Mouse (Mus musculus): ENCODE results near the gene Hectd4. TPM values are rescaled to one million over a fixed set of nuclear protein-coding genes. Genes with fewer than 3 reads are reported as not detected.
"Not testable (repeated sequence)": the region's sequence is repeated elsewhere in the genome, so short reads cannot be mapped to it uniquely, and the experiment has no call there.

Gene Hectd4
- polyA plus RNA-seq, 1 experiment from 2014 or later = 19.0 TPM

GRCm38 (mm10) chr5:121209755-121210600 lies 10.0 kb upstream of the Hectd4 start:
- H3K4me3 ChIP-seq = no peak overlapping the region
- peaks cover 67% of the 10 kb centered on the region for H3K36me3 ChIP-seq
- H3K9ac ChIP-seq = no peak overlapping the region
- 92% methylated on average over 9 of the region's 9 CpGs for WGBS
- peaks cover 21% of the 10 kb centered on the region for H3K4me1 ChIP-seq (replicated peaks)
- no peak overlapping the region for H3K4me2 ChIP-seq
- H3K9me3 ChIP-seq = no peaks in the 10 kb centered on the region
- no peaks in the 10 kb centered on the region for H3K27me3 ChIP-seq
- H3K27ac ChIP-seq (replicated peaks) = no peak overlapping the region
- no peak for ATAC-seq (ENCODE audit: low FRiP score, low read depth)

GRCm38 (mm10) chr5:121210601-121210924 lies 9.5 kb upstream of the Hectd4 start:
- H3K4me1 ChIP-seq (replicated peaks) = peaks cover 15% of the 10 kb centered on the region
- H3K27ac ChIP-seq (replicated peaks) = no peak overlapping the region
- 94% methylated on average over 1 of the region's 1 CpGs for WGBS
- no peak overlapping the region for H3K9ac ChIP-seq
- no peak overlapping the region for H3K4me3 ChIP-seq
- ATAC-seq (ENCODE audit: low FRiP score, low read depth) = no peak
- no peaks in the 10 kb centered on the region for H3K27me3 ChIP-seq
- no peak overlapping the region for H3K4me2 ChIP-seq
- no peaks in the 10 kb centered on the region for H3K9me3 ChIP-seq
- peaks cover 67% of the 10 kb centered on the region for H3K36me3 ChIP-seq

- Histone ChIP-seq H3K27me3 (no peaks in the 10 kb centered on the region), H3K4me1 (replicated peaks) (no peaks in the 10 kb centered on the region), H3K9me3 (no peaks in the 10 kb centered on the region), H3K27ac (replicated peaks) (no peak overlapping the region), H3K4me3 (no peak overlapping the region), H3K9ac (no peak overlapping the region), H3K36me3 (peaks cover 52% of the 10 kb centered on the region), H3K4me2 (no peak overlapping the region)
- no peak for ATAC-seq (ENCODE audit: low FRiP score, low read depth)
- 93% methylated on average over 6 of the region's 6 CpGs for WGBS
These were observed 7.9 kb upstream of the Hectd4 start for GRCm38 (mm10) chr5:121212108-121212507.

GRCm38 (mm10) chr5:121214707-121215106 lies 5.3 kb upstream of the Hectd4 start:
- no peak for ATAC-seq (ENCODE audit: low FRiP score, low read depth)
- H3K4me2 ChIP-seq = no peak overlapping the region
- no peak overlapping the region for H3K27ac ChIP-seq (replicated peaks)
- no peak overlapping the region for H3K4me3 ChIP-seq
- H3K4me1 ChIP-seq (replicated peaks) = no peaks in the 10 kb centered on the region
- H3K9ac ChIP-seq = no peak overlapping the region
- peaks cover 26% of the 10 kb centered on the region for H3K36me3 ChIP-seq
- 59% methylated on average over 7 of the region's 7 CpGs for whole genome bisulfite sequencing
- H3K27me3 ChIP-seq = no peaks in the 10 kb centered on the region
- H3K9me3 ChIP-seq = no peaks in the 10 kb centered on the region

- WGBS = 48% methylated on average over 13 of the region's 13 CpGs
These were observed 4.5 kb upstream of the Hectd4 start for GRCm38 (mm10) chr5:121215380-121216125.

GRCm38 (mm10) chr5:121216126-121216446 lies 3.9 kb upstream of the Hectd4 start:
- H3K4me1 ChIP-seq (replicated peaks) = no peaks in the 10 kb centered on the region
- no peak overlapping the region for H3K4me2 ChIP-seq
- no peaks in the 10 kb centered on the region for H3K27me3 ChIP-seq
- H3K36me3 ChIP-seq = peaks cover 14% of the 10 kb centered on the region
- ATAC-seq (ENCODE audit: low FRiP score, low read depth) = no peak
- WGBS = 73% methylated on average over 12 of the region's 12 CpGs
- no peak overlapping the region for H3K9ac ChIP-seq
- H3K4me3 ChIP-seq = no peak overlapping the region
- H3K9me3 ChIP-seq = no peaks in the 10 kb centered on the region
- H3K27ac ChIP-seq (replicated peaks) = no peak overlapping the region

More at GRCm38 (mm10) chr5:121215380-121216125, 4.5 kb upstream of the Hectd4 start:
- ATAC-seq (ENCODE audit: low FRiP score, low read depth) = no peak
- Histone ChIP-seq H3K9me3 (no peaks in the 10 kb centered on the region), H3K27me3 (no peaks in the 10 kb centered on the region), H3K27ac (replicated peaks) (no peak overlapping the region), H3K36me3 (peaks cover 19% of the 10 kb centered on the region), H3K9ac (no peak overlapping the region), H3K4me2 (no peak overlapping the region), H3K4me1 (replicated peaks) (no peaks in the 10 kb centered on the region), H3K4me3 (no peak overlapping the region)

- not testable (repeated sequence) for H3K4me3 ChIP-seq; H3K27ac ChIP-seq (replicated peaks); H3K27me3 ChIP-seq; H3K9me3 ChIP-seq; H3K4me1 ChIP-seq (replicated peaks); ATAC-seq (ENCODE audit: low FRiP score, low read depth); H3K4me2 ChIP-seq; H3K9ac ChIP-seq; H3K36me3 ChIP-seq
- 90% methylated on average over 9 of the region's 9 CpGs for WGBS
These were observed 3.3 kb upstream of the Hectd4 start for GRCm38 (mm10) chr5:121216584-121217312.

GRCm38 (mm10) chr5:121217313-121217634 lies 2.7 kb upstream of the Hectd4 start:
- no peak overlapping the region for H3K4me3 ChIP-seq
- H3K4me2 ChIP-seq = no peak overlapping the region
- peaks cover 7% of the 10 kb centered on the region for H3K4me1 ChIP-seq (replicated peaks)
- no peak overlapping the region for H3K9ac ChIP-seq
- no peaks in the 10 kb centered on the region for H3K27me3 ChIP-seq
- no peak overlapping the region for H3K27ac ChIP-seq (replicated peaks)
- H3K9me3 ChIP-seq = no peaks in the 10 kb centered on the region
- no peak for ATAC-seq (ENCODE audit: low FRiP score, low read depth)
- 83% methylated on average over 2 of the region's 2 CpGs for WGBS
- peaks cover 2% of the 10 kb centered on the region for H3K36me3 ChIP-seq

- Histone ChIP-seq H3K36me3 (no peaks in the 10 kb centered on the region), H3K4me2 (no peak overlapping the region), H3K27ac (replicated peaks) (no peak overlapping the region), H3K9me3 (no peaks in the 10 kb centered on the region), H3K4me1 (replicated peaks) (peaks cover 16% of the 10 kb centered on the region), H3K4me3 (no peak overlapping the region), H3K9ac (no peak overlapping the region), H3K27me3 (no peaks in the 10 kb centered on the region)
- no peak for ATAC-seq (ENCODE audit: low FRiP score, low read depth)
- WGBS = 80% methylated on average over 1 of the region's 1 CpGs
These were observed 829 bp upstream of the Hectd4 start for GRCm38 (mm10) chr5:121219190-121219589.

GRCm38 (mm10) chr5:121220732-121221301 lies 798 bp downstream of the Hectd4 start:
- Histone ChIP-seq H3K27ac (replicated peaks) (peak overlapping the region; percentile 92), H3K36me3 (no peaks in the 10 kb centered on the region), H3K4me2 (peak overlapping the region; percentile 85), H3K9me3 (no peaks in the 10 kb centered on the region), H3K9ac (peak overlapping the region; percentile 91), H3K27me3 (no peaks in the 10 kb centered on the region), H3K4me3 (peak overlapping the region; percentile 87), H3K4me1 (replicated peaks) (peaks cover 22% of the 10 kb centered on the region)
- peak; percentile 70 for ATAC-seq (ENCODE audit: low FRiP score, low read depth)
- WGBS = 0% methylated on average over 36 of the region's 38 CpGs

GRCm38 (mm10) chr5:121221328-121221850 lies 1.4 kb downstream of the Hectd4 start:
- 7% methylated on average over 23 of the region's 23 CpGs for WGBS
- H3K9ac ChIP-seq = peak overlapping the region; percentile 91
- peaks cover 27% of the 10 kb centered on the region for H3K4me1 ChIP-seq (replicated peaks)
- H3K4me2 ChIP-seq = peak overlapping the region; percentile 85
- no peaks in the 10 kb centered on the region for H3K9me3 ChIP-seq
- H3K27me3 ChIP-seq = no peaks in the 10 kb centered on the region
- H3K36me3 ChIP-seq = no peaks in the 10 kb centered on the region
- ATAC-seq (ENCODE audit: low FRiP score, low read depth) = peak; percentile 36; the same call in 1 of the 2 replicates
- peak overlapping the region; percentile 87 for H3K4me3 ChIP-seq
- peak overlapping the region; percentile 92 for H3K27ac ChIP-seq (replicated peaks)

Measured in hindbrain, embryonic 15.5 days (tissue).